Mouse (Mus musculus): ENCODE data around the gene Hrh2.
A peak's percentile ranks its signal among the peaks of the same experiment; 100 is the strongest.

The Hrh2 gene

DNA sequence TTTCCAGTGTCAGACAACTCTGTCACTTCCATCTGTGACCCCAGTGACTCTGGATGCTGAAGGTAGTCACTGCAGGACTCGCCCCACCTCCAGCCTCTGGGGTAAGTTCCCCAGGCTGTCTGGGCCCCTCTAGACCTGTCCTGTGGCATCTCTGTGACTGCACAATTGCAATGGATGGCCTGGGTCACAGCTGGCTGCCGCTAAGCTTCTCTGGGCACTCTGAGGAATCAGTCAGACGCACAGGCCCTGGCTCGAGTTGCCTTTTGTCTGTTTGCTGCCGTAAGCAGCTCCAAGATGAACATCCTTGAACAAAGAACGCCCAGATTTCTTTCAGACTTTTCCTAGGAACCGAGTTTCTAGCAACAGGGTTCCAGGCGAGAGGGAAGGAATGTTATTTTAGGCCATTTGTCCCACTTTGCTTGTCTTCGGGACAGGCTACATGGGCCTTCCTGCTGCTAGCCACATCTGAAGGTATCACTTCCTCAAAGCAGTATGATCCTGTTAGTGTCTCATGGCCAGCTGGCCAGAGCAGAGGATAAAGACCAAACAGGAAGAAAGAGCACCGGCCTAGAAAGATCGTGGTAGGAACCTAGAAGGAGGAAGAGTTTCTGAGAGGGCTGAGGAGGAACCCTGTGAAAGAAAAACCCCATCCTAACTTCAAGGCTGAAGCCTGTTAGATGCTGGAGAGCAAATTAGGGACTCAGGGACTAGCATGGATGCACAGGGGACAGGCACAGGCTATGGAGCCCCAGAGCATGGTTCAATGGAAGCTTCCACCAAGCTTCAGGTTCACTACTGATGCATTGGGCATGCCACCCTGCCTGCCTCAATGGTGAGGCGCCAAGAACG, 31.2 kb downstream of the Hrh2 start:
- no peak for DNase-seq

DNA sequence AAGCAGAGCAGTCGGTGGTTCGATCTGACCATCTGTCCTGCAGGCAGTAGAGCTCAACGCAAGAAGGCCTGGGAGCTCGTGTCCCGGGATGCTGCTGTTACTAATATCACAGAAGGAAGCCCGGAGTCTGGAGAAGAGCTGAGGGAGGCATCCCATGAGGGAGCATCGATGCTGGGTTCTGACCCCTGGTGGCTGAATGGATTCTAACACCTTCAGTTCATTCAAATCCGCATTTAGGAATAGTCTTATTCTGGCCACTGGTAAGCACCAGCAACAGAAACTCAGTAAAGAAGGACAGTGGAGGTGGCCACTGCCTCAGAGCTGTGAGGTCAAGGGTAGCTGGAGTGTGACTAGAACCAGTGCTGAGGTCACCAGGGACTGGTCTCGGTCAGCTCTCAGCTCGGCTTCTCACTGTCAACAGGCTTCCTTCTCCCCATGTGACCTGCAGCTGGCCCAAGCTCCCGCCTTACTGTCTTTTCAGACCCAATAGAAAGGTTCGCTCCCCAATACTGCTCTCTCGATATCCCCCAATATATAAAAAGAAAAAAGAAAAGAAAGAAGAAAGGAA, 36.1 kb downstream of the Hrh2 start:
- peak; percentile 39 for DNase-seq

DNA sequence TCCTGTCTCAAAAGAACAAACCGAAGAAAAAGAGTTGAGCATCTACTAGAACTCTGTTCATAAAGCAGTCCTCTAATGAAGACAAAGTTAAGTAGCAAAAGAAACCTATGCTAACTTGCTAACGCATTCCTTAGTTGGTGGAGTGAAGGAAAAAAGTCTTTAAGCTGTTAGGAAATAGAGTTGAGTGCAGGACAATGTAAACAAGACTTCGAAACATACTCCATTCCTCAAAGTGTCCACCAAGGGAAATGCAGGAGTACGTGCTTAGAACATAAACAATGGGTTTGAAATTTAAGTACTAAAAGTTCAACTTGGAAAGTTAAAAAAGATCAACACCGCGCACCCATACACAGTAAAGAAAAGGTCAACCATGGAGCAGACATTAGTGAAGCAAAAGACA, 38.2 kb downstream of the Hrh2 start:
- DNase-seq, result no peak

DNA sequence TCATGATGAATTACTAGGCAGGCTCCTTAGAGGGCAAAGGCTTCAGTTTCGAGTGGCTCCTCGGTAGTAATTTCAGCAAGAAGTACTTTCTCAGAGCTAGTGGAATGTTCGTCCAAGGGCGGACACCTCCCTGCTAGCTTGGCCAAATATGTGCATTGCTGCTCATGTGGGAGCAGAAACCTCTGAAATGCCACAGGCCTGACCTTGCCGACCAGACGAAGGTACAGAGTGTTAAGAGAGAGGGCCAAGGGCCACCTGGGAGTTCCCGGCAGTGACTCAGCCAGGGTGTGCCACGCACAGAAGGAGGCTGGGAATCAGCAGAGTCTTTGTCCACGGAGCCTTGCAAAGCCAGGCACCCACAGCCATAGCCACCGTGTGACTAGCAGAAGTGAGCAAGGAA, 39.9 kb downstream of the Hrh2 start:
- DNase-seq, result no peak

DNA sequence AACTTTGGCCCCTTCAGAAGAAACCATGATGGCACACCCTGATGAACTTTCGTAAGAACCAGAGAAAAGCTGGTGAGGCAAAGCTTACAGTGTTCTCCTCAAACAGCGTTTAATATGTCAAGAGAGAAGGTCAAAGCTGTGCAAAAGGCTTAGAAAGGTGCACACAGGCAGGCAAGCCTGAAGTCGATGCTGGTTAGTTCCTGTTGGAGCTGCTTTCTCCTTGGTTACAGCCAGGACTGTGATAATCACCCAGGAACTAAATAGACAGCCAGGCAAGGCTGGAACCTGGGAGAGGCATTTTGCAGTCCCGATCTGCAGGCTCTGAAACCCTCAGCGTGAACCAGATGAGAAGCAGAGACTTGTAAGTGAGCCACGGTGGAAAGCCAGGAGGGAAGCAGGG, 45.6 kb downstream of the Hrh2 start:
- DNase-seq, result no peak

DNA sequence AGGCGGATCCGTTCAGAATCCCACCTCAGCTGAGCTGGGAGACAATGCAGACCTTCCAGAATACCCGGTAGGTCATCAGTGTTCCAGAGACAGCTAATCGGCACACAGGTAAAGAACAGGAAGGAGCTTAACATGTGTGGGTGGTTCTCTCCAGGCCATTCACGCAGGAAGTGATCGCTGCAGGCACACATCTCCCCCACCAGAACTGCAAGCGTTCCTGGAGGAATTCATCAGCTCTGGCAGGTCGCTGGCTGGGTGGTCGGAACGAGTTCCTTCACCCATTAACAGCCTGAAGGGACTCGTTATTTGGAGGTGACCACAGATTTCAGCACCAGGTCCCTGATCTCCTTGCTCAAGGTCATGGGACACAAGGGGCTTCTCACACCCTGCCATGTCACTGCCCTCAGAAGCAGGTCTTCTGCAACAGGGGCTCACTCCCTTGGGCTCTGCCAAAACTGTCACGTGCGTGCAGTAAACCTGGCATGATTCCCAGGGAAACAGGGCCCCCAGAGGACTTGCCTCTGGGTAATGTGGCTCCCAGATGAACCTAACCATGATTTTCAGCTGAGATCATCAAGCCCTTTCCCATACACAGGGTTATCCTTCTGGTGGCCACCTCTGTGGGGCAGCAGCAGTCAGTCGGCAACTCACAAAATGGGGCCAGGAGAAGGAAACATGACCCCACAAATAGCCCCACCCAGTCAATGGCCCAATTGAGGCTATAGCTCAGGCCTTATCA, 46.8 kb downstream of the Hrh2 start:
- no peak for DNase-seq

DNA sequence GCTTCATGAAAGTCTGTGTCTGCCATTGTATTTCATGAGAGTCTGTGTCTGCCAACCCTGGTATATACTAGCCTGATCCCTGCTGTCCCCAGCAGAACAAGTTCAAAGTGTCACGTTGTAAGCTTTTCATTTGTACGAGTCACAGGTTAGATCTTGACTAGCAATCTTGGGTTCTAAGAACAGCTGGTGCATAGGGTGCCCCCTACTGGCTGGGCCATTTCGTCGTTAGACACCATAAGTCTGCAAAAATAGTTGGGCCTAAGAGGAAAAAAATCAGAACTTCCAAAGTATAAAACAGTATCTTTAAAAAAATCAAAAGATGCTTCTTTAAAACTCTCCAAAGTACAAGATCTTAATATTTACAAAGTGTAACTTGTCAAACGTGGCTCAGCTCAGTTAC, 50.5 kb downstream of the Hrh2 start:
- DNase-seq, result no peak

DNA sequence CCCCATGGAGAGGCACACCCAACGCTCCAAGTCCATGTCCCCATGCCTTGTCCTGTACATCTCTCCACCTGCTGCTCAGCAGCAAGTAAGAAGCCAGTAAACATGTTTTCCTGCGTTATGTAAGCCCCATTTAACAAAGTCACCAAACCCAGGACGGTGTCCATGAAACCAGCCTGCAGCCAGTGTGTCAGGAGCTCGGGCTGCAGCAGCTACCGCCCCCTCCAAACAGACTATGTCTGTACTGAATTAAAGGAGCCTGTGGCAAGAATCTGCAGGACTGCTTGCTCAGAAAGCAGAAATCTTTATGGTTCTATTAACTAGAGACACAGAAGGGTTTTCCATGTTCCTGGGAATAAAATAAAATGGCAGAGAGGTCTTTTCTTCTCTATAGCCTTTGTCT, 53.3 kb downstream of the Hrh2 start:
- no peak for DNase-seq

DNA sequence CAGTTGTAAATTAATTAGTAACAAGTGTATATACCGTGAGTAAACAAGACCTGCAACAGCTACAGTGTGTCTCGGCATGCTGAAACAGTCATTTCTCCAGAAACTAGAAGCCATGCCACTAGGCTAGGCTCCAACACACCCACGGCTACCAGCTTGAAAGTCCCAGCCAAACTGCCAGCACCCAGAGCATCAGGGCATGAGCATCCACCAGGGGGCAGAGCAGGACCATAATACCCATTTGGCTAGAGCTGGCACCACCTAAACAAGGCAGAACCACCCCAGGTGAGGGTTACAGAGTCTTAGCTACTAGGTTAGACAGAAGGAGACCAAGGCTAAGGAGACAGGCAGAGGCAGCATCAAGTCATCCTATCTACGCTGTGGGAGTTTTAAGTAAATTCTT, 55.6 kb downstream of the Hrh2 start:
- DNase-seq, result peak; percentile 93

DNA sequence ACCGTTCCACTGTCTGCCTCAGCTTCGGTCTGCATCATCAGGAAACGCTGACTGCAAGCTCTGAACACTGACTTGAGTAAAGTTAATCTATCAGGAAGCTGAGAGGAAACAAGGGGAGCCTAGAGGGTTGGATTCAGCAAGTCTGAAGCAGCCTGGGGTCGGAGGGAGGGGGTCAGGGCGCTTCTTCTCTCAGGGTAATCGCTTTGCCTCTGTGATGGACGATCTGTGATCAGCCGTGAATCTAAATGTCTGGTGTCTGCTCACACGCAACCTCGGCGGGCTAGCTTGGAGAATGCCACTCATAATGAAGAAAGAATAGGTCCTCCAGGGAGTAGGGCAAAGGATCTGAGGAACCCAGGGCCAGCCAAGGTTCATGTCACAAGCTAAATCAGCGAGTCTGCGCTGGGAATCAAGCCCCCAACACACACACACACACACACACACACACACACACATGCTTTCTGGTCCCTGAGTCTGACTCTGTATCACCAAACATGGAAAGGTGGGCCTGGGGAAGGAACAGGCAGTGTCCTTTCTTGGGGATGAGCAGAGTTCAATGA, 56.6 kb downstream of the Hrh2 start:
- DNase-seq, result peak; percentile 27

DNA sequence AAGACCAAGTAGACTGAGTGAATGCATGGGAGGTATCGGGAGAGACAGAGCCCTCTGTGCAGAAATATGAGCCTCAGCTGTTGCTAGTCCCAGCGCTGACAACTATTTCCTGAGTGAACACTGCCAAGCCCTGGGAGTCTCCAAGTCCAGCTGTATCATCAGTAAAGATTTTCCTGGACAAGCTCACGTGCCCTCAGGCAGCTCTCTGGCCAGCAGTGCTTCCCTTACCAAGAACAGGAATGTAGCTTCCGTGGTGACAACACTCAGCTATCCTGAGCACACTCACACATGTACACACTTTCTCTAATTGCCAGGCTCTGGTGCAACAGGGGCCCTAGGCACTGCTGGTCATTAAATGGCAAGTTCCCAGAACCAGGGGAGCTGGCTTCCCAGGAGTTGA, 57.1 kb downstream of the Hrh2 start:
- peak; percentile 21 for DNase-seq

DNA sequence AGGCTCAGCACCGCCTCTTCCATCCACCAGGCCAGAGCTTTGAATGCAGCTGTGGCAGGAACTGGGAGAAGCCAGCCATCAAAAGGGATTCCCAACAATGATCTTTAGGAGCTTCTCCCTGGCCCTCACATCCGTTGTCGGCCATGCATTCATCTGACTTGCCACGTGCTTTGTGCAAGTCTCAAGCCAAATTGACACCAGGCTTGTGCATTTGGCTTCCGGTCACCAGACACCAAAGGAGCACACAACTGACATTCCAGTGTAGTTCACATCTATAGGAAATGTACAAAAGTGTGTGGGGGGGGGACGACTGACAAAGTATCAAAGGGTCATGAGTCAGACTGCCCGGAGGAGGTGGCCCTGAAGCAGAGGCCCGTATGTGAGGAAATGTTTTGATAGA, 58.4 kb downstream of the Hrh2 start:
- DNase-seq, result no peak

DNA sequence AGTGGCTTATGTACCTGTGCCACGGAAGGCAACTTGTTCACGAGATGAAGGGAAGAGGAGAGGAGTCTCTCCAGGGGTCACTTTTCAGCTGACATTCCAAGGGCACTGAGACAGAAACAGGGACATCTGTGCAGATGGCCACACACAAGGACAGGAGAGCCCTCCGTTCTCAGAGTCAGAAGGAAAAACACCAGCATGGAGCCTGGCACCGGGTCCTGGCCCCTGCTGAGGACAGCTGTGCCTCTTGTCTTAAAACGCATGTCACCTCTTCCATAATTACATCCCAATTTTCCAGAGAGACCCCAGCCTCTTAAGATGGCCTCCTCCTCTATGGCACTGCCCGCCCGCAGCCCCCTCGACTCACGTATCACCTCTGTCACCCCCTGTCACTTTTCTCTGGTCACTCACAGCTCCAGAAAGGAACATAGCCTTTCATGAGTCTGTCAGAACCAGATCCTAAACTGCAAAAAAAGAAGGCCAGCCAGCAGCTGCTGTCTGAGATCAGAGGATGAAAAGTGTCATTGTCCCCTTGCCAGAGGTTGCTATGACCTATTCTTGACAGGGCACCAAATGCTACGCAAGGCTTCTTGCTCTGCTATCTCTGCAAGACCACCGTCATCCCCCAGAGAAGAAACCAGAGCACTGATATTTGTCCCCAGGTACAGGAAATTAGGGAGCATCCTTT, 59.8 kb downstream of the Hrh2 start:
- DNase-seq, result no peak

DNA sequence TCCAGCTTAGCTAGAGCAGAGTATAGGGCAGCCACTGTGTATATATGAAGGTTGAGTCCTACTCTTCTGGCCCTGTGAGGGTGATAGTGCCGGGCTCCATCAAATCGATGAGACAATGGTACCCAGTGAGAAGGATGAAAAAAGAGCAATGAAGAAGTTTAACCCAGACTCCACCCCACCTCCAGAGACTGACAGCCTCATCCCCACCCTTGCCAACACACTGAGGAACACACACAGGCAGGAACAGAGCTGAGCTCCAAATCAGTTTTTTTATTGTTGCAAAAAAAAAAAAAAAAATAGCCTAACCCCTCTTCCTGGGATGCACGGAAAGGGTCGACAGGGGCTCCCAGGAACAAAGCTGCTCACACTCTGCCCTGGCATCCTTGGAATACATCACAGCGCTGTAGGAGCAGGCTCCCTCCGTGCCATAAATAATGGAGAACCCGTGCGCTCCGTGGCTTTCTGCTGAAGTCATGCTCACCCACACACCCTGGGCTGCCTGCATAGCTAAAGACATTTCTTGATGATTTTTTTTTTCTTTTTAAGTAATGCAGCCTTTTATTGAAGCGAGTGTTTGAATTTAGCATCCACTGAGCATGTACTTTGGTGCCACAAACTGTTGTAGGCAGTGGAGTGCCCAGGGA, 65.8 kb downstream of the Hrh2 start:
- no peak for DNase-seq

DNA sequence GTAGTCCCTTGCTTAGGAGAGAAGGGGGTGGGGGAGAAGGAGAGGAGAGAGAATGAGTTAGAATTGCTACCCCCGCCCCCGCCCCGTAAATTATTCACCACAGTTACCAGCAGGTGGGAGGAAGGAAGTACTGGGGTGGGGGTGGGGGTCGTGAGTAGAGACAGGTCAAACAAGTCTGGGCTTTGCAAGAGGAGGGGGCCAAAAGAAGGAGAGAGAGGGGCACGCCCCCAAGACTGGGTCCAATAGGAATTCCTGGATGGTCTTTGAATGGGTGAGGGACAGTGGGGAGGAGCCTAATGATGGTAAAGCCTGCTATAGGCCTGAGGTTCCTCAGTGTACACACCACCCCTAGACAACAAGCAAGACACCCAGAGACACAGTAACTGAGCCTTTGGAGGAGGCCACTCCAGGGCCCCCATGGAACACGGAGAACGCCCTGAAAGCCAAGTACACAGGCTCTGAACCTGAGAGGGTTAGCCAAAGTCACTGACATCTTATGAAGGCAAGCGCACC, 66.4 kb downstream of the Hrh2 start:
- no peak for DNase-seq

DNA sequence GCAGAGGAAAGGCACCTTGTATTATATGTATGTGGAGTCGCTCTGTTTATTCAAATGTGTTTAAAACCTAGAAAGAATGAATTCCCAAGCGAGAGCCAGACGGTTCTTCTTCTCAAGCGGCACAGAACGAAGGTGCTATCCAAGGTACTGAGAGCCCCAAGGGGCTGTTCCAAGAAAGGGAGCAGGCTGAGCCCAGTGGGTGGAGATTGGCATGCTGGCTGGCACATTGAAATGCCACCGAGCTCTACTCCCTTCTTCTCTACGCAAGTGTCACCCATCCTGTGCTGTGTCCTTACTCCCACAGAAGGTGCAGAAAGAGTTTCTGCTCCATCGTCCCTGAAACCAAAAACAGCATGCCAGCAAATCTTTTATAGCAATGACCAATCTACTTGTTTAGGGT, 68.4 kb downstream of the Hrh2 start:
- DNase-seq, result no peak

DNA sequence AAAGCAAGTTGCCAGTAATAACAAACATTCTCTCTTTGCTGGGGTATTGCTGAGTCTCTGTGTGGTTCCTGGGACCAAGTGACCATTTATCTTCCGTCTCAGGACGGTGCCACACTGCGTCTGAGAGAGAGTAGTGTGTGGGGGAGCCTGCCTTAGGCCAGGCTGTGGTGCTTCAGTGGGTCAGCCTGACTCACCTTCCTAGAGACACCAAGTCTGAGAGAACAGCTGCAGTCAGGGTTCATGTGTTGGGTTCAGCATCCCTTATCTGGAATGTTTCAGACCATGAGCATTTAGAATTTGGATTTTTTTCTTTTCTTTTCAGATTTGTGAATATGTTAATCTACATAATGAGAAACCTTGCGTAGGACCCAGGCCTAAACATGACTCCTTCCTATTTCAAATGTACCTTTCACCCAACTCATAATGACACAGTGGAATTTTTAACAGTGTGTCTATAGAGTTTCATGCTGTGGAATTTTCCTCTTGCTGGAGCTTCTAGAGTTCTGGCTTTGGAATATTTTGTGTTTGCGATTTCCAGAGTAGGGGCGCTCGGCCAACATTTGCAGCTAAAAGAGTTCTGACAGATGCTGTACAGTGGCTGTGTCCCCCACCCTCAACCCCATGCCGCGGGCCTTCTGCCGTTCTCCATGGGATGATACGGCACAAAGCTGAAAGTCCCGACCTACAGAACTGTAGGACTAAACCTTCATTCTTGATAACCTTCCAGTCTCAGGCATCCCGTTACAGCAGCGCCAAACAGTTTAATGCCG, 71.0 kb downstream of the Hrh2 start:
- no peak for DNase-seq

DNA sequence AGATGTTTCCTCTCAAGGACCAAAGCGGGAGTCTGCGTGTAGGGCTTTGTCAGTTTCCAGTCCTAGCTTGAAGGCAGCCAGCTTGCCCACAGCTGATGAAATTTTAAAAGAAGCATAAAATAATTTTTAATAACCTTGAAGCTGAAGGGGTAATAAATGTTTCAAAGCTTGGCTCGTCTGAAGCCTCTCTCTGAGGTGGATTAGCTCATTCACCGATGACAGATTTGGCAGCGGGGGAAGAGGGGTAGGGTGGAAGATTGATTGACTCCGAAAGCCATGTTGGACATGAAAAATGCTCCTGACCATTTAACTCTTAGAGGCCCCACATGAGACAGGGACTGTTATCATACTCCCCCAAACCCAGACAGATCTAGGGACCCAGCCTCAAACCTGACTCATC, 71.7 kb downstream of the Hrh2 start:
- DNase-seq, result no peak

DNA sequence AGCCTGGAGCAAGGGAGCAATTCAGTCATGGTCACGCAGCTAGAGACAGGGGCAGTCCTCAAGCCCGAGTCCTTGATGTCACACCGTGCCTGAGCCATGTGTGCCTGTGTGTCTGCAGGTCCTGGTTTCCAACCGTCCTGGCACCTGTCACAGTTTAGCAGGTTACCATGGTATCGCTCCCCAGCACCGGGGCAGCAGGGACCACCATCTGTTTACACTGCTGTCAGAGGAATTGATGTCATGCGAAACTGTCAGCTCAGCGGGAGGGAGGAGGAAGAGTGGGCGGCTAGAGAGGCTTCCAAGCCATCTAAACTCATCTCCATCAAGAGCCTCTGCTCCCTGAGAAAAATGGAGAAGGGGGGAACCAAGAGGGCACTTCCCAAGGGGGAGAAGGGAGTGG, 74.5 kb downstream of the Hrh2 start:
- peak; percentile 93 for DNase-seq

DNA sequence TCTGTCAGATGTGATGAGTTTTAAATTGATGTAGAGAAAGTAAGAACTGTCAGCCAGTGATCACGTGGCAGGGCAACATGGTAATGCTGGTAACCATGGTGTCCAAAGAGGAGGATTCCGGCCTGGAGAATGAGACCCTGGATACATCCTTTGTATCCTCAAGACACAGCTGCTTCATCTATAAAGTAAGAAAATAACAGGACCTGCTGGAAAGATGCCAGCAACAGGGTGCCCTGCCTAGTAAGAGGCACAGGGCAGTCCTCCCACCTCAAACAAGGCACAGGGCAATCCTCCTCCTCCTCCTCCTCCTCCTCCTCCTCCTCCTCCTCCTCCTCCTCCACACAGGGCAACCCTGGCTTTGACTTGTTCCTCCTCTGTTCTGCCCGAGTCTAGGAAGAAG, 77.2 kb downstream of the Hrh2 start:
- DNase-seq, result no peak

DNA sequence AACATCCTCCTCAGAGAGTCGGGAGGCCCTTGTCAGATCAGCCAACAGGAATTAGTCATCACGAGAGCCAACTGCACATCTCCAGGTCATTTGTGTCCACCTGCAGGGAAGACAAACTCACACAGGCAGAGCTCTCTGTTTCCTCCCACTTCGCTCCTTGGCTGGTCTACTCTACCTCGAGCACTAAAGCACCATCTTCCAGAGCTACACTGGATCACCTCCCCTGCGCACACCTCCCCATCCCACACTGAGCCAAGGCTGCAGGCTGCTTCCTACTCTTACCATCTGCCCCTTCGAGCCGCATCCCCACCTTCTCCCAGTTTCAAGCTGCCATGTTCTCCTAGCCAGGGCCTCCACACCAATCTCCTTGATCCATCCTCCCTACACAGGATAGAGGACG, 77.7 kb downstream of the Hrh2 start:
- DNase-seq, result peak; percentile 69

DNA sequence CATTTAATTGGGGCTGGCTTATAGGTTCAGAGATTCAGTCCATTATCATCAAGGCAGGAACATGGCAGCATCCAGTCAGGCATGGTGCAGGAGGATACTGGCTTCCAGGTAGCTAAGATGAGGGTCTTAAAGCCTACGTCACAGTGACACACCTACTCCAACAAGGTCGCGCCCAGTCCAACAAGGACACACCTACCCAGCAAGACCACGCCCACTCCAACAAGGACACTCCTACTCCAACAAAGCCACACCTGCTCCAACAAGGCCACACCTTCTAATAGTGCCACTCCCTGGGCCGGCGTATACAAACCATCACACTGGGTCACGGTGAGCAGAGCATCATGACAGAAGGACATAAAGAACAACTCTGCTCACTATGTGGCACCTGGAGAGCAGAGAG, 80.1 kb downstream of the Hrh2 start:
- no peak for DNase-seq
